Mouse (Mus musculus) CH12.LX (cell line): ENCODE data around the gene Celf5.
A peak's percentile ranks its signal among the peaks of the same experiment; 100 is the strongest.

Source experiments
- CHD2 ChIP-seq: IDR thresholded peaks from 2 replicates; pipeline ENCODE4 v1.6.1; 2011; ENCODE audit warnings: low read length, improper control_type of control experiment
- CTCF ChIP-seq, 2 experiments: IDR thresholded peaks in 1 of 2; conservative IDR thresholded peaks in 1 of 2; 2 replicates each; pipeline ENCODE4 v1.5.1; 2011 to 2012; ENCODE audit warnings: low read depth in 2 of 2, low read length in 2 of 2, improper control_type of control experiment in 1 of 2, inconsistent platforms in 1 of 2, mild to moderate bottlenecking in 1 of 2, moderate library complexity in 1 of 2
- ELF1 ChIP-seq: IDR thresholded peaks from 2 replicates; pipeline ENCODE4 v1.6.1; 2014; ENCODE audit warnings: low read depth, mild to moderate bottlenecking, inconsistent platforms, low read length, improper control_type of control experiment
- EP300 ChIP-seq: IDR thresholded peaks from 2 replicates; pipeline ENCODE4 v1.6.1; 2011; ENCODE audit warnings: low read length, improper control_type of control experiment
- ETS1 ChIP-seq: conservative IDR thresholded peaks from 2 replicates; pipeline ENCODE4 v1.6.1; 2012; ENCODE audit warnings: low read depth, mild to moderate bottlenecking, inconsistent platforms, low read length, improper control_type of control experiment, moderate library complexity
- MAX ChIP-seq: IDR thresholded peaks from 2 replicates; pipeline ENCODE4 v1.6.1; 2011; ENCODE audit warnings: low read length, improper control_type of control experiment
- PAX5 ChIP-seq: IDR thresholded peaks from 2 replicates; pipeline ENCODE4 v1.6.1; 2012; ENCODE audit warnings: low read length, inconsistent platforms, mixed read lengths
- RAD21 ChIP-seq: IDR thresholded peaks from 2 replicates; pipeline ENCODE4 v1.6.1; 2011; ENCODE audit warnings: low read depth, mild to moderate bottlenecking, low read length, improper control_type of control experiment, moderate library complexity
- TCF12 ChIP-seq: IDR thresholded peaks from 2 replicates; pipeline ENCODE4 v1.6.1; 2014; ENCODE audit warnings: low read depth, mild to moderate bottlenecking, inconsistent platforms, low read length, improper control_type of control experiment
- UBTF ChIP-seq: IDR thresholded peaks from 2 replicates; pipeline ENCODE4 v1.6.1; 2012; ENCODE audit warnings: low read depth, mild to moderate bottlenecking, inconsistent platforms, low read length, improper control_type of control experiment, moderate library complexity

- TF ChIP-seq ETS1 (no peak), UBTF (no peak), CHD2 (no peak), RAD21 (peak; percentile 24), EP300 (no peak), ELF1 (no peak), MAX (no peak), TCF12 (no peak), CTCF (conservative IDR thresholded peaks at IDR 0.05 in 1 of 2, IDR thresholded peaks at IDR 0.05 in 1 of 2; ENCODE audit: low read depth in 2 of 2, low read length in 2 of 2) (peak; percentile 20 to 69; a peak in 2 of 4 replicates), PAX5 (no peak)
Measured at GRCm38 (mm10) chr10:81483983-81484382, 1.5 kb upstream of the Celf5 start.
